Mouse (Mus musculus): ENCODE measurements around the gene Astn2.

Gene Astn2

GRCm38 (mm10) chr4:66404201-66404711 is at the start of gene Astn2:
Gene Astn2, minus strand, starts transcription at chr4:66404611.
- peak; percentile 68 to 81 for DNase-seq

DNA sequence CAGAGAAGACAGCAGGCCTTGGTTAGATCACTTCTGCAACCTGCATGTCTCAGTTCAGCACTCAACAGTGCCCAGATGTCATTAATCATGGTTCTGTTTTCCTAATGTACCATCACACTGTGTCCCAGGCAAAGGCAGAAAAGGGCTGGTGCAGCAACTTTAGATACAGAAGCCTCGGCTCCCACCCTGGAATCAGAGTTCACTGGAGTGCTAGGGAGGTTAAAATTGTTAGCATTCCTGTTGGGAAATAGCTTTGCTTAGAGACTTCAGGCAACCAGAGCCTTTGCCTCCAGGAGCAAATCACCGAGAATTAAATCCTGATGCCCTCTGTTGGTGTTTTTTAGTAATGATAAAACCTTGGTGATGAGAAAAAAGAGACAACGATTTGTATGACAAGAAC is 45.7 kb upstream of the Astn2 start:
- DNase-seq = peak; percentile 4 to 35

DNA sequence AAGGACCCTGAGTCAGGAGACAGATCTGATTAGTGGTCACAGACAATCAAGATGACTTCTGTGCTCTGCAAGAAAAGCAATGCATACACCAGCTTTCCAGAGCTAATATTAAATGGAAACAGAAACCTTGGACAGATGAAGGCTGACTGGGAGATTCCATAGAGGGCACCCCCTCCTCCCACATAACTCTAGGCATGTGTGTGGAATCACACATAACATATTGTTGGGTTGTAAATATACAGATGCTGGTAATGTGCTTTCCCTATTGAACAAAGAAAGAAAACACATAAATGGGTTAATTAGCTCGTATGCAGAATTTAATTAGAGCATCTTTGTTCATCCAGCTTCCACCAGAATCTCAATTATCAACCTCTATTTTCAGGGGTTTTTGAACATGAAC is 26.8 kb upstream of the Astn2 start:
- DNase-seq = no peak

GRCm38 (mm10) chr4:66425804-66426203 is 21.4 kb upstream of the Astn2 start:
- DNase-seq = peak; percentile 63 to 69

DNA sequence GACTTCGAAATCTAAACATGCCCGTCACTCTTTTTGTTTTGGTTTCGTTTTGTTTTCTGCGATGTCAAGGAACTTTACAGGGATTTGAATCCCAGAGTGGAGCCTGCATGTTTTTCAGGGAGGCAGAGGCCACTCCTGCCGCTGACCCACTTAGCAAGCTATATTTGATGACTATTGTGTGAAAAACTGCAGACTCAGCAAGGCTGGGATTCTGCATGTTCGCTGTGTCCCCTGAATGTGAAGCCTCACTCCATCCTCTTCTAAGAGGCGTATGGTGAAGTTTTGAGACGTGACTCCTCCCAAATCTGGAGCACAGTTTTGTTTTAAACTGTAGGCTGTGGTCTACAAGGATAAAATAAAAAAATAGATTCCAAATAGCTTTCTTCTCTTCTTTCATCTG is 10.4 kb upstream of the Astn2 start:
- no peak for DNase-seq

- peak; percentile 56 to 65 for DNase-seq
Measured at GRCm38 (mm10) chr4:66405086-66405485, 675 bp upstream of the Astn2 start.

GRCm38 (mm10) chr4:66403708-66404200 is 657 bp downstream of the Astn2 start:
- DNase-seq = peak; percentile 78 to 85

DNA sequence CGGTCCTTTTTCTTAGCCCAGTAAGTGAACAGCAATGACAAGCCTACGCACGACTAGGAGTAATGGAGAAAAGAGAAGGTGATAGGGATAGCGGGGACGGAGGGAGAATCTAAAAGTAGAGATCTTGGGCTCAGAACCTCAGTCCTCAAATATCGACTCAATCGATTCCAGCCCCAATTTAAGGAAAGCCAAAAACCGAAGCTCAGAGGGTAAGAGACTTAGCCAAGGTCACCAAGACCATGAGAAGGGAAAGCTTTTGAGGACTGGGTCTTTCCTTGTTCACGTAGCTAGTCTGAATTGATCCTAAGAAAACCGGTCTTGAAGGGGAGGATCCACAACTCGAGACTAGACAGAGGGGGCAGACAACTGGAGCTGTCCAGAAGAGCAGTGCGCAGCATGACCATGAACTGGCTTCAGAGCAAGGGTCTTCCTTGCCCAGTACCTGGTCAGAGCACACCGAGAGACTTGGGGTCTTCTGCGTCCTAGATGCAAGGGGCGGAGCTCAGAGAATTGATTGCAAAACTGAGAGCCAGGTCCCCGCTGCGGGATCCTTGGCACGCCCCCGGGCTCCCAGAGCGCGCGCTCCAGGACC is 1.2 kb downstream of the Astn2 start:
- no peak for DNase-seq

- peak; percentile 96 for DNase-seq
Measured at GRCm38 (mm10) chr4:66402611-66403010, 1.8 kb downstream of the Astn2 start.

DNA sequence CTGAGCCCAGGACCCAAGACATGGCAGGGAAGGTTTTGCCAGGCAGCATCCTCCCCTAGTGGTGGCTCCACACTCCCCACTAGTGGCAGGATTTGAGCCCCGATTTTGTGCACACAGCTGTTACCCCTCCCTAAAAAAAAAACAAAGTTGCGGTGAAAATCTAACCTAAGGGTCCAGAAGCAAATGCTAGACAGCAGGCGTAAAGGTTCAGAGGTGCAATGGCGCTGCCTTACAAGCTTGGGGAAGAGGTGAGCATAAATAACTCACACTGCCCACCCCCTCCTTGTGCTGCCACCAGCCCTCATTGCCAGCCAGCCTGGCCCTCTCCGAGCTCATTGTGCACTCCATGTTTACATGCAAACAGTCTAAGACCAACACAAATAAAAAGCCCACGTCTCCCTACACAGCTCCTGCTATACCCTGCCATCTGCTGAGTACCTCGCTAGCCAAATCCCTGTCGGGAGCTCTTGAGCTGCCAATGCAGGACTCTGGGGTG is 3.2 kb downstream of the Astn2 start:
- peak; percentile 86 to 94 for DNase-seq

- no peak for DNase-seq
Measured at GRCm38 (mm10) chr4:66399066-66399465, 5.3 kb downstream of the Astn2 start.

DNA sequence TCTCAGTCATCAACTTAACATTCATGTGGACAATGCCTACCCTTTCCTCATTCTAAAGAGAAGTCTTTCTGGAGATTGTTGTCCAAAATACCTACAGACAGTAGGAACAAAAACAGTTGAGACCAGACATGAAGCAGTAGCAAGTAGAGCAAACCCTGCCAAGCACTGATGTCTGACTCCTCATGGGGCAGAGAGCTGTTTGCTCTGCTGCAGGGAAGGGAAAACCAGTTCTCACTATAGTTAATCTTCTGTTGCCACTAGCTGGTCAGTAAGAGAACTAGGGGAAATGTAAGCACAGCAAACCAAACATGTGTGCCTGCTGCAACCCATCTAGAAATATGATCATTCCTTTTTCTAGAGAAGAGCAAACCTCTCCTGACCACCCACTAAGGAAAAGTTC is 7.2 kb downstream of the Astn2 start:
- DNase-seq = peak; percentile 33 to 60

DNA sequence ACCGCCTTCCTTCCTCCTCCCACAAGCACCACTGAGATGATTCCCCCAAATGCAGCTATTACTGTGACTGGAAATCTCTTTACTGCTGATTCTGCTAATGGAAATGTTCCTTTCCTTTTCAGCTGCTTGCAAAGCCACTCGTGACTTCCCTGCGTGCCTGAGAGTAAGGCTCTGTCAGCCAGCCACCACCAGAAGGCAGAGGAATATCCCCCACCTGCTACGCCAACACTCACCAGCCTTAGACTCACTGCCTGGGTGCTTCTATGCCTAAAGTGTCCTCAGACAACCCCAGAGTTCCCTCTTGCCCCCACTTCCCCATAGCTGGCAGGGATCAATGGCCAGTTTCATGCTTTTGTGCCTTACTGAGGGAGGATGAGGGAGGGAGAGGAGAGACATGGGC is 11.1 kb downstream of the Astn2 start:
- DNase-seq = peak; percentile 40 to 43

DNA sequence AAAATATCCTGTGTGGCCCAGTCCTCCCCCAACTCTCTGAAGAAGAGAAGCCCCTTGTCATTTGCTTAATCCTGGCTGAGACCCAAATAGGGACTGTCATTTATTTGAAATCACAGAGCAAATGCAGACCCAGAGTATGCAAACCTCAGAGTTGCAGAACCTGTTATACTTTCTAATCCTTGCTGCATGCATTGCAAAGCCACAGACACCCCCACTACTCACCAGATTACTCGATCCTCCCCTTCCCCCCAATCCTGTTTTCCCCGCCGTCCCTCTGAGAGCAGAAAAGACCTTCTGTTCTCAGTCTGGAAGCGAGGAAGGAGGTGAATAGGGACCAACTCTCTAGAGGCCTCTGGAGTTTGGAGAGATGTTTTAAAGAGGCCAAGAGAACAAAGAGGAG is 13.9 kb downstream of the Astn2 start:
- DNase-seq = no peak

GRCm38 (mm10) chr4:66378586-66378985 is 25.8 kb downstream of the Astn2 start:
- no peak for DNase-seq

DNA sequence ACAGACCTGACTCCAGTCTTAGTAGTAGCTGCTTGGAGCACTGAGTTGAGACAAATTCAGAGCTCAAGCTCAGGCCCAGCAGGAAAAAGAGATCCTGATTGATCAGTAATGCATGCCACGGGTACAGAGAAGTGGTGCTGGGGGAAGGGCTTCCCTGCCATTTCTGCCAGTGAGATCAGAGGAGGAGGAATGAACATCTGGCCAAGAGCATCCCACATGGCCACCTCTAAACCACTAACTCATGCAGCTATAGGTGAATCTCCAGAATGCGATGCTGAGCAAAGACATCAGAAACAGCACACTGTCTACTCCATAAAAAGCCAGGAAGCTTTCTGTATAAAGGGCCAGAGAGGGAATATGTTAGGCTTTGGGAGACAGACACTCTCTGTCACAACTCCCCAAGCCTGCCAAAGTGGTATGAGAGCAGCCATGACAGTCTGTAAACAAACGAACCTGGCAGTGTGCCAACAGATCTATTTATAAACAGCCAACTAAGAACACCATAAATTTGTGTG is 33.8 kb downstream of the Astn2 start:
- DNase-seq = peak; percentile 56 to 67

GRCm38 (mm10) chr4:66365500-66365899 is 38.9 kb downstream of the Astn2 start:
- no peak for DNase-seq

DNA sequence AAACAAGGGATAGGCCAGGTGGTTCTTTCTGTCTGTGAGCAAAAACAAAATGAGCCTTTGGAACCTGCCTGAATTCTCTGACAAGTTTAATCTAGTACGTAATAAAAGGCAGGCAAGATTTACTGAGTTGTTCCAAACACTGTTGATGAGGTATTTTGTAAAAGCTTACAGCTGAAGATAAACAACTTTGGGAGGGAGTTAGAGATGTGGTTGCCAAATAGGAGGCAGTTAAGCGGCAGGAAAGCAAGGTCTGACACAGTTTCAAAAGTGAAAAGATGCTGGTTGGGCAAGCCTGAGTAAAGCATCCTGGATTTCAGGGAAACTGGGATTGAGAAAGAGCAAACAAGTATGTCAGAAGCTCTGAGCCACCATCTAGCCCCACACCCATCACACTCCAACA is 59.8 kb downstream of the Astn2 start:
- no peak for DNase-seq

DNA sequence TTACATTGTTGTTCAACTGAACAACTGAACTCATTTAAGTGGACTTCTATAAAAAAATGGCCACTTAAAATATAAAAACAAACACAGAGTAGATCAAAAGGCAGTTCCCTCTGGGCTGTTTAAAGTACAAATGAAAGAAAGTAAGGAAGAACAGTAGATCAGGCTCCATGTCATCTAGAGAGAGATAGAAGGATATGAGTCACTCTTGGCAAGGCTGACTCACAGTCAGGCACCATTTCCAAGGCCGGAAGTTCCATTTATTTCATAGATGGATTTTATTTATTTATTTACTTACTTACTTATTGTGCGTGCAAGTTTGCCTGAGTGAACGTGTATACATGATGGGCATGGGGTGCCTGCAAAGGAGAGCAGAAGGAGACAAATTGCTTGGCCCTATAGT is 67.0 kb downstream of the Astn2 start:
- no peak for DNase-seq

DNA sequence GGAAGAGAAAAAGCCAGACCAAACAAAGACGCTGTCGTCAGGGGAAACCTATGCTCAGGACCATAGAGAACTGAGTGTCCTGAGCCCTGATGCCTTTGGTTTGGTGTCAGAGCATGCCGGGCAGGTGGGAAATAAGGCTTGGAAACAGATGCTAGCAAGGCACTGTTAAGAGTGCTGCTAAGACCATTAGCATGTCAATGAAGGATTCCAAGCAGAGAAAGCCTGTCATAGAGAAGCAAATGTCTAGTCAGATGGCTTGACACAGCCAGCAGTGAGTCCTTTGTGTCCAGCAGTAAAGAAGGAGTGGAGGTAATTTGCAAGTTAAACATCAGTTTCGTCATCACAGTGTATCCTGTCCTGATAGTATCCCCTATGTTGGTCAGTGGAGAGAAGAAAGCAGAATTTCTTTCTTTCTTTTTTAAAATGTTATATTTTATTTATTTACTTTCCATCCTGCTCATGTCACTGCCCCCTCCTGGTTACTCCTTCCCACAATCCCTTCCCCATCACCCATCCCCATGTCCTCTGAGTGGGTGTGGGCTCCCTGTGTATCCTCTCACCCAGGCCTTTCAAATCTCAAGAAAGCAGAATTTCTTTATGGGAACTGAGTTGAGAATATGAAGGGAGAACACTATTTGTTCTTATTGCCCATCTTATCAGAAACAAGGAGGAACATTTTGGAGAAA is 73.7 kb downstream of the Astn2 start:
- DNase-seq = peak; percentile 17 to 33

- no peak for DNase-seq
Measured at GRCm38 (mm10) chr4:66321051-66321450, 83.4 kb downstream of the Astn2 start.

GRCm38 (mm10) chr4:66314806-66315484 is 89.5 kb downstream of the Astn2 start:
- no peak for DNase-seq

- DNase-seq = peak in 1 of 2 experiments; percentile 52
Measured at GRCm38 (mm10) chr4:66312733-66313132, 91.7 kb downstream of the Astn2 start.

All from cerebellum, postnatal 14 days (tissue).